Mouse (Mus musculus): Measurements from ENCODE around the gene Prkcb. TPM values are rescaled to one million over a fixed set of nuclear protein-coding genes. Genes with fewer than 3 reads are reported as not detected.

The Prkcb gene
- polyA plus RNA-seq, 1 experiment from 2014 or later = 6.2 TPM

DNA sequence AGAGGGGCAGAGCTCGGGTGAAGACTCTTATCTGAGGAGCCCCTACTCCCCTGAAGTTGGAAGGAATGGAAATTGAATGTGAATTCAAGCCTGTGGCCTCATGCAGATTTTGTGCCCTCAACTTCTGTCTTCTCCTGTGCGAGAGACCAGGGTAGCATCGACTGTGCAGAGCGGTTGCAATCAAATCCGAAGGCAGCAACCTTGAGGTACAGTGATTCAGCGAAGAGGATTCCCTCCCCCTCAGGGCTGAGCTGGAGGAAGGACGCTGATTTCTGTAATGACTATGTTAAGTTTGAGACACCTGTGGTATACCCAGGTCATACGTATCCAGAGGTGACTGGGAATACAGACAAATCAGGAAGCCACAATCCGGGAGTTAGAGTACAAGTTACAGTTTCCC, 18.7 kb downstream of the Prkcb start:
- no peak for ATAC-seq (ENCODE audit: extremely low read depth, insufficient number of reproducible peaks, low FRiP score, low TSS enrichment)
- WGBS = 80% methylated on average over 9 of the region's 9 CpGs
- no peaks in the 10 kb centered on the region for H3K4me1 ChIP-seq
- no peaks in the 10 kb centered on the region for H3K36me3 ChIP-seq
- H3K9me3 ChIP-seq = peaks cover 4% of the 10 kb centered on the region
- no peaks in the 10 kb centered on the region for H3K27me3 ChIP-seq (replicated peaks)
- no peak overlapping the region for H3K4me2 ChIP-seq
- no peak overlapping the region for H3K4me3 ChIP-seq
- H3K9ac ChIP-seq = no peak overlapping the region
- H3K27ac ChIP-seq (replicated peaks) = no peak overlapping the region

DNA sequence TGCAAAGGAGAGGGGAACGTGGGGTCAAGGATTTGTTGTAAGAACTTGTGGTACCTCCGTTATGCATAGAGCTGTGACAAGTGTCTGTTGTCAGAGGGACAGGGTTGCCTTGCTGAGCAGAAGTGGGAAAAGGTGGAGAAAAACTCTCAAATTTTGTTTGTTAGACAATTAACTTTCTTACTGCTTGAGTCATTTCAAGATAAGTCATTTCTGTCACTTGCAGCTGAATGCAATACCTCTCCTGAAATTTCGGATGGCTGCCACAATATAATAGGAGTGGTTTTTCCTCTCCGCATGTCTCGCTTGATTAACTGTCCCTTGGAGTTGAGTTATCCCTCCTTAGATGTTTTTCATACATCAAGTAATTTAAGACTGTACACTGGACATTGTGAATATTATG, 20.1 kb downstream of the Prkcb start:
- no peaks in the 10 kb centered on the region for H3K36me3 ChIP-seq
- ATAC-seq (ENCODE audit: extremely low read depth, insufficient number of reproducible peaks, low FRiP score, low TSS enrichment) = no peak
- H3K4me2 ChIP-seq = no peak overlapping the region

GRCm38 (mm10) chr7:122309909-122310725, 21.6 kb downstream of the Prkcb start:
- no peak overlapping the region for H3K4me2 ChIP-seq
- WGBS = 62% methylated on average over 14 of the region's 14 CpGs
- H3K4me3 ChIP-seq = no peak overlapping the region
- no peak overlapping the region for H3K9ac ChIP-seq
- no peak for ATAC-seq (ENCODE audit: extremely low read depth, insufficient number of reproducible peaks, low FRiP score, low TSS enrichment)
- H3K4me1 ChIP-seq = no peaks in the 10 kb centered on the region
- no peaks in the 10 kb centered on the region for H3K27me3 ChIP-seq (replicated peaks)
- no peak overlapping the region for H3K27ac ChIP-seq (replicated peaks)
- H3K9me3 ChIP-seq = peaks cover 4% of the 10 kb centered on the region
- H3K36me3 ChIP-seq = no peaks in the 10 kb centered on the region

More for the DNA sequence above, 20.1 kb downstream of the Prkcb start:
- WGBS = 83% methylated on average over 5 of the region's 5 CpGs
- Histone ChIP-seq H3K27ac (replicated peaks) (no peak overlapping the region), H3K9me3 (peaks cover 4% of the 10 kb centered on the region), H3K27me3 (replicated peaks) (no peaks in the 10 kb centered on the region), H3K9ac (no peak overlapping the region), H3K4me3 (no peak overlapping the region), H3K4me1 (no peaks in the 10 kb centered on the region)

- WGBS = 78% methylated on average over 7 of the region's 7 CpGs
- H3K9me3 ChIP-seq = peaks cover 4% of the 10 kb centered on the region
- ATAC-seq (ENCODE audit: extremely low read depth, insufficient number of reproducible peaks, low FRiP score, low TSS enrichment) = no peak
- no peak overlapping the region for H3K27ac ChIP-seq (replicated peaks)
- H3K36me3 ChIP-seq = no peaks in the 10 kb centered on the region
- no peak overlapping the region for H3K4me3 ChIP-seq
- H3K9ac ChIP-seq = no peak overlapping the region
- H3K4me2 ChIP-seq = no peak overlapping the region
- H3K27me3 ChIP-seq (replicated peaks) = no peaks in the 10 kb centered on the region
- no peaks in the 10 kb centered on the region for H3K4me1 ChIP-seq
Observed at GRCm38 (mm10) chr7:122310726-122311018, 22.1 kb downstream of the Prkcb start.

- Histone ChIP-seq H3K9ac (no peak overlapping the region), H3K4me1 (peaks cover 7% of the 10 kb centered on the region; the same call in 1 of the 2 replicates), H3K27me3 (replicated peaks) (no peaks in the 10 kb centered on the region), H3K9me3 (no peaks in the 10 kb centered on the region), H3K4me2 (no peak overlapping the region), H3K4me3 (no peak overlapping the region), H3K27ac (replicated peaks) (no peak overlapping the region), H3K36me3 (no peaks in the 10 kb centered on the region)
- WGBS = 80% methylated on average over 12 of the region's 12 CpGs
- no peak for ATAC-seq (ENCODE audit: extremely low read depth, insufficient number of reproducible peaks, low FRiP score, low TSS enrichment)
Observed at GRCm38 (mm10) chr7:122313690-122314477, 25.3 kb downstream of the Prkcb start.

DNA sequence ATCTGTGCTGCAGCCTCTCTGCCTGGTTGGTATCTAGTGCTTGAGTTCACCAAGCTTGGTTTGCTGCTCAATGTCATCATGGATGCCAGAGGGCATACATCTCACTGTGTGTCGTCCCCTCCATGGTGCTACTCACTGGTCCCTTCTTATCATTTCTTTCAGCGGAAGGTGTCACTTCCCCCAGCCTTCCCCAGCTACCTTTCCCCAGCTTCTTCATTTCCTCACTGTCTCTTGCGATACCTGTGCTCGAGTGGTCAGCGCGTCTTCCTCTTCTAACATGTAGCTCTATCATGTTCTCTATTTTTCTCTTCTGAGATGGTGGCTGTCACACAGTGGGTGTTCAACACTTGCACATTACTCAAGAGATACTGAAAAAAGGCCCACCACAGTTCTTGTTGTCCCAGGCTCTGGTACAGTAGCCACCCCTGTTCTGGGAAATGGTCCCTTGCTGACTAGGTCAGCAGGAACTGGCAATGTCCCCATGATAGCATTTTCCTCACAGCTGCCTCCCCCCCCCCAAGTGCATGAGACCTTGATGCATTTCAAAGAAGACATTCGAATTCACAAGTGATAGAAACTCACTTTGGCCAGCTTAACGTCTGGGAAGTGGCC, 27.3 kb downstream of the Prkcb start:
- Histone ChIP-seq H3K9ac (no peak overlapping the region), H3K4me3 (no peak overlapping the region), H3K27me3 (replicated peaks) (no peaks in the 10 kb centered on the region), H3K27ac (replicated peaks) (no peak overlapping the region), H3K36me3 (no peaks in the 10 kb centered on the region), H3K4me2 (no peak overlapping the region), H3K9me3 (no peaks in the 10 kb centered on the region), H3K4me1 (peaks cover 7% of the 10 kb centered on the region; the same call in 1 of the 2 replicates)
- ATAC-seq (ENCODE audit: extremely low read depth, insufficient number of reproducible peaks, low FRiP score, low TSS enrichment) = no peak
- 72% methylated on average over 8 of the region's 8 CpGs for WGBS

GRCm38 (mm10) chr7:122316681-122317080, 28.1 kb downstream of the Prkcb start:
- Histone ChIP-seq H3K4me1 (peaks cover 7% of the 10 kb centered on the region; the same call in 1 of the 2 replicates), H3K4me2 (no peak overlapping the region), H3K9me3 (no peaks in the 10 kb centered on the region), H3K36me3 (no peaks in the 10 kb centered on the region), H3K9ac (no peak overlapping the region), H3K27me3 (replicated peaks) (no peaks in the 10 kb centered on the region), H3K4me3 (no peak overlapping the region), H3K27ac (replicated peaks) (no peak overlapping the region)
- 52% methylated on average over 3 of the region's 3 CpGs for WGBS
- no peak for ATAC-seq (ENCODE audit: extremely low read depth, insufficient number of reproducible peaks, low FRiP score, low TSS enrichment)

DNA sequence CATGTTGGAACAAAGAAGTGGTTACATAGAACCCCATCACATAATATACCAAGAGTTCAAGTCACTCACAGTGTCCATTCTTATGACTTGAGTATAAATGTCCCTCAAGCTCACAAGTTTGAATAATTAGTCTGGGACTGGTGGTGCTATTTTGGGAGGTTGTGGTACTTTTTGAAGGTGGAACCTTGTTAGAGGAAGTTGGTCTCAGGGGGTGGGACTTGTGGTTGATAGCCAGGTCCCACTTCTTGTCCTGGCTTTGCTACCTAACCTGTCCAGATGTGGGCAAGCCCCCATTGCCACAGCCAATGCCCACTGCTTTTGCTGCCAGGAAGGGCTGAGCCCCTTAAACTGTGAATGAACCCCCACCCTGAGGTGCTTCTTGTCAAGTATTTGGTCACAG, 28.9 kb downstream of the Prkcb start:
- Histone ChIP-seq H3K27me3 (replicated peaks) (no peaks in the 10 kb centered on the region), H3K36me3 (no peaks in the 10 kb centered on the region), H3K4me2 (no peak overlapping the region), H3K9me3 (no peaks in the 10 kb centered on the region), H3K9ac (no peak overlapping the region), H3K4me1 (peaks cover 7% of the 10 kb centered on the region; the same call in 1 of the 2 replicates), H3K27ac (replicated peaks) (no peak overlapping the region), H3K4me3 (no peak overlapping the region)
- ATAC-seq (ENCODE audit: extremely low read depth, insufficient number of reproducible peaks, low FRiP score, low TSS enrichment) = no peak

GRCm38 (mm10) chr7:122319566-122319965, 31.0 kb downstream of the Prkcb start:
- no peak overlapping the region for H3K9ac ChIP-seq
- ATAC-seq (ENCODE audit: extremely low read depth, insufficient number of reproducible peaks, low FRiP score, low TSS enrichment) = no peak
- 74% methylated on average over 9 of the region's 9 CpGs for WGBS

DNA sequence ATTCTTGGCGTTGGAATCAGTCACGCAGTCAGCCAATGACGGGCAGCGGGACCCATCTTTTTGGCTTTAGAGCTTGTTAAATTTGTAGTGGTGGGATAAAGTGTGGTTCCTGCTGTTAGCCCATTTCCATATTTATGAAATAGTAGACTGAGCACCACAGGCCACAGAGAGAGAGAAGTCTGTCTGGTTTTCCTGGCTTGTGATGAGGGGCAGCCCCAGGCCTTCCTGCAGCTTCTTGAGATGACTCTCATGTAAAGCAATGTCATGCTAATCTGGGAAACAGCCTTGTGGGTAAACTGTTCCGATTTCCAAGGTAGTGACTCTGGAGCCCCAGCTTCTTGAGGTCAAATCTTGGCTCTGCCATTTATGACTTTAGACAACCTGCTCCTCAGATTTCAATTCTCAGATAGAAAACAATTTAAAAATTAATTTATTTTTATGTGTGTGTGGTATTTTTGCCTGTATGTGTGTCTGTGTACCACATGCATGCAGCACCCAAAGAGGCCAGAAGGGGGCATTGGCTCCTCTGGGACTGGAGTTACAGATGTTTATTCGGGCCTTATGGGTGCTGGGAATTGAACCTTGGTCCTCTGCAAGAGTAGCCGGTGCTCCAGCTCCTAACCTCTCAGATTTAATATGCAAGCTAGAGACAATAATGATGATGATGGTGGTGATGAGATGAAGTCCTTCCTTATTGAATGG, 32.4 kb downstream of the Prkcb start:
- Histone ChIP-seq H3K36me3 (no peaks in the 10 kb centered on the region), H3K27me3 (replicated peaks) (no peaks in the 10 kb centered on the region), H3K4me2 (no peak overlapping the region), H3K9ac (no peak overlapping the region), H3K4me1 (peaks cover 7% of the 10 kb centered on the region; the same call in 1 of the 2 replicates), H3K4me3 (no peak overlapping the region), H3K9me3 (no peaks in the 10 kb centered on the region), H3K27ac (replicated peaks) (no peak overlapping the region)
- WGBS = 87% methylated on average over 7 of the region's 7 CpGs
- no peak for ATAC-seq (ENCODE audit: extremely low read depth, insufficient number of reproducible peaks, low FRiP score, low TSS enrichment)

More at GRCm38 (mm10) chr7:122319566-122319965, 31.0 kb downstream of the Prkcb start:
- Histone ChIP-seq H3K4me2 (no peak overlapping the region), H3K9me3 (no peaks in the 10 kb centered on the region), H3K4me3 (no peak overlapping the region), H3K36me3 (no peaks in the 10 kb centered on the region), H3K27me3 (replicated peaks) (no peaks in the 10 kb centered on the region), H3K27ac (replicated peaks) (no peak overlapping the region), H3K4me1 (peaks cover 7% of the 10 kb centered on the region; the same call in 1 of the 2 replicates)
